Mouse (Mus musculus) small intestine, adult 2 months (tissue): ENCODE data around the gene Etv5. TPM values are rescaled to one million over a fixed set of nuclear protein-coding genes. Genes with fewer than 3 reads are reported as not detected.

ENCODE experiments used
- H3K27ac ChIP-seq: fragments of 200-500 bp; 2 replicates; pipeline ENCODE4 v1.5.1; 2012; ENCODE audit warnings: low read depth, low read length, control low read depth, inconsistent platforms; ENCODE audit not compliant: insufficient read depth
- H3K27me3 ChIP-seq: fragments of 200-500 bp; 2 replicates; pipeline ENCODE4 v1.6.1; 2012; ENCODE audit warnings: mild to moderate bottlenecking, moderate library complexity, low read length, inconsistent platforms; ENCODE audit not compliant: control insufficient read depth, insufficient read depth
- H3K36me3 ChIP-seq: fragments of 200-500 bp; 2 replicates; pipeline ENCODE4 v1.6.1; 2012; ENCODE audit warnings: mild to moderate bottlenecking, low read length, control low read depth, inconsistent platforms; ENCODE audit not compliant: control insufficient read depth, insufficient read depth
- H3K4me1 ChIP-seq: fragments of 200-500 bp; 2 replicates; pipeline ENCODE4 v1.6.1; 2012; ENCODE audit warnings: low read length, inconsistent platforms, mixed read lengths; ENCODE audit not compliant: control insufficient read depth, insufficient read depth, insufficient read length
- H3K4me3 ChIP-seq: fragments of 200-500 bp; 2 replicates; pipeline ENCODE4 v1.5.1; 2012; ENCODE audit warnings: low read depth, mild to moderate bottlenecking, control low read depth, inconsistent platforms, low read length, moderate library complexity
- CTCF ChIP-seq: fragments of 200-500 bp; IDR thresholded peaks from 2 replicates; pipeline ENCODE4 v1.5.1; 2012; ENCODE audit warnings: low read depth, mild to moderate bottlenecking, control low read depth, inconsistent platforms, low read length, moderate library complexity, mixed read lengths; ENCODE audit not compliant: insufficient replicate concordance, insufficient read length; ENCODE audit errors: extremely low read depth
- POLR2A ChIP-seq: fragments of 200-500 bp; IDR thresholded peaks from 2 replicates; pipeline ENCODE4 v1.6.1; 2012; ENCODE audit warnings: low read depth, mild to moderate bottlenecking, control low read depth, inconsistent platforms, low read length, moderate library complexity
- WGBS: fragments of 180-500 bp; shearing (Covaris S2); methylation state at CpG from one replicate; pipeline ENCODE4 v1.1.7; 2018; 5-methylcytosine and 5-hydroxymethylcytosine counted together
- polyA plus RNA-seq: library from polyadenylated mRNA; depleted of rRNA; stranded (reverse); fragments of >200 nt; gene quantifications from 2 replicates; pipeline ENCODE4 v1.2.3, GENCODE M21; 2012

The Etv5 gene
- polyA plus RNA-seq, 1 experiment, result 2.5 TPM

DNA sequence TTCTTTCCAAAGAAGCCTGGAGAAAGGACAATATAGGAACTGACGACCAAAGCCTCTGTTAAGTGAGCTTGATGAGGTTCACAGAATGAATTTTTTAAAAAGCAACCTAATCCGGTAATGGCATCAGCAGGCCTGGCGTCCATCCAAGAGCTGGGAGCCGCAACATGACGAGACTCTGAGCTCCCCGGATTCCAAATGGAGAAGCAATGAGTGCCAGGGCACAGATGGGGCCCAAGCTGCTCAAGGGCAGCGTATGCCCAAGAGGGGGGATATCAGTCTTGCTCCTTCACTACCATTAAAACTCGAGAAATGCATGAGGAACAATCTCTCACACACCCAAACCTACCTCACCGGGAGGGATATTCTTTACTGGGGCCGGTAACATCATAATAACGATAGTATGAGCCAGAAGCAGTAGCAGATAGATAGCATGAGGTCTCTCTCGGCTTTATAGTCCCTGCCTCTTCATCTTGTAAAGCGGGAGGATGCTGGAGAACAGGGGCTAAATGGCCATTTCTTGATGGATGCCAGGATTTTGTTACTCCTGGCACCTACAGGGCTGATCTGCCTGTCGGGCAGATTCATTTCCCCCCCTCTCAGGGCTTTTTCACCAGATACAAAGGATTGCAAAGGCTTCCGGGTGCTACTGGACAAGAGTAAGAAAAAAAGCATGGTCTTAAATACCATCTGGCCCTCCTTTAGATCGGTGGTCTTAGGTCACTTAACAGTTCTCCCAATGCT lies 9.1 kb downstream of the Etv5 start:
- H3K4me1 ChIP-seq, result no peaks in the 10 kb centered on the region
- no peaks in the 10 kb centered on the region for H3K27me3 ChIP-seq
- no peak overlapping the region for H3K27ac ChIP-seq
- no peaks in the 10 kb centered on the region; the same call in 1 of the 2 replicates for H3K36me3 ChIP-seq
- TF ChIP-seq POLR2A (no peak), CTCF (no peak)
- no peak overlapping the region for H3K4me3 ChIP-seq
- WGBS, result 85% methylated on average over 16 of the region's 16 CpGs

DNA sequence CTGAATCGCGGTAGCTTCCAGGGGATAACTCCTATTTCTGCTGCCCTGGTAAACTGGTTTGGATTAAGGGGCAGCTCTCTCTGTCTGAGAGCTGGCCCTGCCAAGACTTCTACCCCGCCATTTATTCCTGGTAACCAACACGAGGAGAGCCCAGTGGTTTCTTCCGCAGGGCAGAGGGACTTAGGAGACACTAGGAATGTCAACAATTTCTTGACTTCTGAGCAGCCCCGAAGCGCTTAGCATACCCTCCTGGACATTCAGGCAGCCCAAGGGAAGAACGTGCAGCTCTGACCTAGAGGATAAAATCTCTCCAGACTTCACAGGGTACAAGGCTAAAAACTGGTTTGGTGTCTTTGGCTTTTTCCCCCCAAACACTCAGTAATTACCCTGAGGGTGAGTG lies 10.1 kb downstream of the Etv5 start:
- 25% methylated on average over 8 of the region's 8 CpGs for WGBS
- Histone ChIP-seq H3K4me3 (peak overlapping the region; percentile 4; the same call in 1 of the 2 replicates), H3K27ac (no peak overlapping the region), H3K36me3 (no peaks in the 10 kb centered on the region), H3K4me1 (no peaks in the 10 kb centered on the region), H3K27me3 (no peaks in the 10 kb centered on the region)
- TF ChIP-seq CTCF, result no peak
- no peak for TF ChIP-seq POLR2A

DNA sequence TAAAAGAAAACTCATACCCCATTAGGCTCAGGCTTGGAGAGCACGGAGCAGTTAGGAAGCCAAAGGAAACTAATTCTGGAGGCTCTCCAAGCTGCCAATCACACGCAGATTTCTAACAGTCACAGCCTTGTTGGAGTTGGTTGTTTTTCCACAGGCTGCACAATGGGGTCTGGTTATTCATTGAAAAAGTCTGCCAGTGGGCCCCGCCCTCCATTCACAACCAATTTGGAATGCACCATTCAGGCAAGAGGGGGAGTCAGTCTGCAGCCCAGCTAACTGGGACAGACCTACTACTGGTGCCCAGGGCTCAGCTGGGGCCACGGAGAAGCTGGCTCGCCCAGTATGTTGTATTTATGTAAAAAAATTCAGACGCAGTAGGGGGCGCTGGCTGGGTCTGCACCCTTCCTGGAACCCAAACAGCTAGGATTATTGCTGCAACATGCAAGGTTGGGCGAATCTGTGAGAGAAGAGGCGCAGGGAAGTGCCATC lies 10.6 kb downstream of the Etv5 start:
- Histone ChIP-seq H3K36me3 (no peaks in the 10 kb centered on the region), H3K27ac (no peak overlapping the region), H3K4me3 (peak overlapping the region; percentile 4), H3K4me1 (no peaks in the 10 kb centered on the region), H3K27me3 (no peaks in the 10 kb centered on the region)
- TF ChIP-seq CTCF (peak; percentile 28; the same call in 1 of the 2 replicates), POLR2A (no peak)
- 8% methylated on average over 9 of the region's 9 CpGs for WGBS

DNA sequence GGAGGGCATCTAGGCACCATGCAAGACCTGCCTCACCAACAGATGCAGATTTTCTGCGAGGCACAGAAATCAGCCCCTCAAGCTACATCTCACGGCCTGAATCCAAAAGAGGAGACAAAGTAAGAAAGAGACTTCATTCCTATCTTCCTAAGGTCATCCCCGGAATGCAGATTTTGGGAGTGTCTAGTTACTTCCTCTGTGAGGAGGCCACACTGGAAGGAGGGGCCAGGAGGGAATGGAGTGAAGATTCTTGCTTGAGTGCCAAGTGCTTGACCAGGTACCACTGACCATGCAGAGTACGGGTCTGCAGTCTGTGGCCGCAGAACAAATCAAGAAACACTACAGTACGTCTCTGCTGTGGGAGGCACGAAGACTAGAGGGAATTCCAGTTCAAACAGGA lies 12.7 kb downstream of the Etv5 start:
- H3K4me1 ChIP-seq, result no peaks in the 10 kb centered on the region
- no peak for TF ChIP-seq CTCF
- TF ChIP-seq POLR2A, result no peak
- H3K27ac ChIP-seq, result no peak overlapping the region
- WGBS, result 94% methylated on average over 7 of the region's 7 CpGs
- H3K36me3 ChIP-seq, result no peaks in the 10 kb centered on the region
- H3K4me3 ChIP-seq, result no peak overlapping the region
- no peaks in the 10 kb centered on the region for H3K27me3 ChIP-seq

DNA sequence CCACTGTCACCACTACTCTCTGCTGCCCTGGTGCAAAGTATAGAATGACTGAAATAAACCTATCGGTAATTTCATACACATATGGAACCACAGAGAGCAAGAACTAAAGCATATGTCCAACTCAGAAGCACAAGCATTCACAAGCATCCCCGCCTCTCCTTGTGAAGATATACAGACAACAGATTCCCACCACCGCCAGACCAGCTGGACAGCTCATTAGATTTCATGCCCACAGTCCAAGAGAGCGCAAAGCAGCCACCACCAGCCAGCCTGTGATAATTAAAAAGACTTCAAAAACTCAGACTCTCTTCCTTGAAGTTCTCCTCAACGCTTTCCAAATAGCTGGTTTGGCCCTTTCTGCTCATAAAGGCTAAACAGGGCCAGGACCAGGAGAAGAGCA lies 17.3 kb downstream of the Etv5 start:
- WGBS, result 88% methylated on average over 5 of the region's 5 CpGs
- no peak for TF ChIP-seq CTCF
- TF ChIP-seq POLR2A, result no peak
- Histone ChIP-seq H3K4me3 (no peak overlapping the region), H3K4me1 (no peaks in the 10 kb centered on the region), H3K36me3 (no peaks in the 10 kb centered on the region), H3K27me3 (no peaks in the 10 kb centered on the region), H3K27ac (no peak overlapping the region)

DNA sequence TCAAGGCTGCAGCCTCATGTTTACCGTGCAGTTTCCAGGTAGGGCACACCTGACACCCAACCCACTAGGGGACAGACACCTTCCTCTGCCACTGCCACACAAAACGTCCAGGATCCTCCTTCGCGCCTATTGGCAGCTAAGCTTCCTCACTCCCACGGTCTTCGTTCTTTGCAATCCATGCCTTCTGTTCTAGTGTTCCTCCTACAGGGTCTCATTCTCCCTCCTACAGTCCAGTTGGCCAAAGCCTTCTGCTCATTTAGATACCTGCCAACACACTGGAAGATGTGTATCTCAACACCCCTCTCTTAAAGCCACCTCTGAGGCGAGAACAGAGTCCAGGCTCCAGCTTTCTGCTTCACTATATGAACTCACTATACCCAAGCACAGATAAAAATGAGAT lies 21.6 kb downstream of the Etv5 start:
- Histone ChIP-seq H3K36me3 (no peaks in the 10 kb centered on the region), H3K27me3 (no peaks in the 10 kb centered on the region), H3K4me3 (no peak overlapping the region), H3K4me1 (no peaks in the 10 kb centered on the region), H3K27ac (no peak overlapping the region)
- TF ChIP-seq CTCF, result no peak
- no peak for TF ChIP-seq POLR2A
- 94% methylated on average over 7 of the region's 7 CpGs for WGBS

DNA sequence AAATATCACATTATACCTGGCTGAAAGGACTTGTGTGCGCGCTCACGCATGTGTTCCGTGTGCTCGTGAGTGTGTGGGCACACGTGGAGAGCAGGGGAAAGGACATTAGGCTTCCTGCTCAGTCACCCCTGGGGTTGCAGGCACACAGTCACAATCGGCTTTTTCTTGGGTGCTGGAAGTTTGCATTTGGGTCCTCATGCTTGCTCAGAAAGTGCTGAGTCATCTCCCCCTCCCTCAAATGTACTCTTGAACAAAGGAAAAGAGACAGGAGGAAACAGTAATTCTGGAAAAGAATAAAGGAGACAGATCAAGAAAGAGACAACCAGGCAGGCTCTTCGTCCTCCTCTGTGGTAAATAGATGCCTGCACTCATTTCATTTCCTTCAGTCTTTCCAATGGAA lies 22.5 kb downstream of the Etv5 start:
- H3K27me3 ChIP-seq, result no peaks in the 10 kb centered on the region
- no peak overlapping the region for H3K4me3 ChIP-seq
- no peak overlapping the region for H3K27ac ChIP-seq
- no peaks in the 10 kb centered on the region for H3K36me3 ChIP-seq
- WGBS, result 89% methylated on average over 8 of the region's 8 CpGs
- TF ChIP-seq CTCF (no peak), POLR2A (no peak)
- H3K4me1 ChIP-seq, result no peaks in the 10 kb centered on the region

DNA sequence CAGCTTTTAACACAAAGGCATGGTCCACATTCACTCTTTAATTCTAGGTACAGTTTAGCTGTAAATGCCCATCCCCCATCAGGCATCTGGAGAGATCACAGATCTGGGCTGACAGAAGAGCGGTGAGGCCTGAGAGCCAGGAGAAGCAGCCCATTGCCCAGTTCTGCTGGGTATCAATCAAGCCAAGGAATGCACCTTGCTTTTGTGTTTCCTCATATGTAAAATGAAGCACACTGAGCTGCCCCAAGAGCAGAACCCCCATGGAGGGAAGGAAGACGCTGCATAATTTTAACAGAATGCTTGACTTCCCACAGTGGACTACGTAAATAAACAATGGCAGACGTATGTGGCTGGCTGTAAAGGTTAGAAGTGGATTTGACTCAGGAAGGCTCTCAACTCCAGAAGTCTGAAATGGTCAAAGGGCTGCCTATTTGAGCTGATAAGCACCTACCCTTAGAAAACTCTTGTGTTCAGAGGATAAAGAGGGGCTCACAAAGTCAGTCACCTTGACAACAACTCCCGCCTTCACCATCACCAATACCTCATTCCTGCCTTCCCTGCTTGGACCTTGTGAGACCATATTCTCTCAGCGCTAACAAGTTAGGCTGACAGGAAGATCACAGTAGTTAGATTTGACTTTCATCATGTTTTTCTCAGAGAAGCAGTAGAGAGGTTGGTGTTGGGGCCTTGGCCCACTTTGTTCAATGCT lies 23.2 kb downstream of the Etv5 start:
- Histone ChIP-seq H3K36me3 (no peaks in the 10 kb centered on the region), H3K4me3 (no peak overlapping the region), H3K27ac (no peak overlapping the region), H3K27me3 (no peaks in the 10 kb centered on the region), H3K4me1 (no peaks in the 10 kb centered on the region)
- TF ChIP-seq CTCF, result no peak
- TF ChIP-seq POLR2A, result no peak
- 89% methylated on average over 6 of the region's 6 CpGs for WGBS
